Mouse (Mus musculus) kidney, adult 11 months (tissue): ENCODE data around the gene Tmem145.
A peak's percentile ranks its signal among the peaks of the same experiment; 100 is the strongest.

ENCODE experiments used
- DNase-seq: peaks from one replicate; pipeline ENCODE4 v3.0.0; 2022

Tmem145 gene

GRCm38 (mm10) chr7:25293191-25293739 lies 12.6 kb upstream of the Tmem145 start:
- no peak for DNase-seq

GRCm38 (mm10) chr7:25294495-25294894 lies 11.4 kb upstream of the Tmem145 start:
- DNase-seq, result no peak

GRCm38 (mm10) chr7:25294960-25295722 lies 10.8 kb upstream of the Tmem145 start:
- no peak for DNase-seq

GRCm38 (mm10) chr7:25296945-25297453 lies 8.9 kb upstream of the Tmem145 start:
- DNase-seq, result no peak

- peak; percentile 91 for DNase-seq
Observed at GRCm38 (mm10) chr7:25297454-25298325, 8.2 kb upstream of the Tmem145 start, which contains the start of gene Pafah1b3. Gene Pafah1b3, minus strand, starts transcription at chr7:25297986.

GRCm38 (mm10) chr7:25301063-25301462 lies 4.8 kb upstream of the Tmem145 start, which contains the start of gene Prr19:
Gene Prr19, plus strand, starts transcription at chr7:25301411.
- no peak for DNase-seq

- no peak for DNase-seq
Observed at GRCm38 (mm10) chr7:25303003-25303684, 2.8 kb upstream of the Tmem145 start.

GRCm38 (mm10) chr7:25303685-25304006 lies 2.3 kb upstream of the Tmem145 start:
- no peak for DNase-seq

GRCm38 (mm10) chr7:25305481-25305880 lies 425 bp upstream of the Tmem145 start:
- DNase-seq, result no peak

- DNase-seq, result no peak
Observed at GRCm38 (mm10) chr7:25306614-25306996, 699 bp downstream of the Tmem145 start.

GRCm38 (mm10) chr7:25308702-25309318 lies 2.9 kb downstream of the Tmem145 start:
- no peak for DNase-seq

GRCm38 (mm10) chr7:25309425-25309824 lies 3.5 kb downstream of the Tmem145 start:
- no peak for DNase-seq

GRCm38 (mm10) chr7:25311193-25311592 lies 5.3 kb downstream of the Tmem145 start:
- no peak for DNase-seq

- DNase-seq, result no peak
Observed at GRCm38 (mm10) chr7:25313325-25313724, 7.4 kb downstream of the Tmem145 start.

- DNase-seq, result no peak
Observed at GRCm38 (mm10) chr7:25314606-25315305, 8.8 kb downstream of the Tmem145 start.

GRCm38 (mm10) chr7:25315306-25316041 lies 9.6 kb downstream of the Tmem145 start:
- DNase-seq, result no peak

- peak; percentile 98 for DNase-seq
Observed at GRCm38 (mm10) chr7:25316532-25317445, 10.9 kb downstream of the Tmem145 start, which contains the start of gene Megf8. Gene Megf8, plus strand, starts transcription at chr7:25317164.

- no peak for DNase-seq
Observed at GRCm38 (mm10) chr7:25317446-25317999, 11.6 kb downstream of the Tmem145 start.

- DNase-seq, result no peak
Observed at GRCm38 (mm10) chr7:25322058-25322484, 16.2 kb downstream of the Tmem145 start.
